5 mouse cellular contexts compared by ENCODE assay signal in the genomic region with DNA sequence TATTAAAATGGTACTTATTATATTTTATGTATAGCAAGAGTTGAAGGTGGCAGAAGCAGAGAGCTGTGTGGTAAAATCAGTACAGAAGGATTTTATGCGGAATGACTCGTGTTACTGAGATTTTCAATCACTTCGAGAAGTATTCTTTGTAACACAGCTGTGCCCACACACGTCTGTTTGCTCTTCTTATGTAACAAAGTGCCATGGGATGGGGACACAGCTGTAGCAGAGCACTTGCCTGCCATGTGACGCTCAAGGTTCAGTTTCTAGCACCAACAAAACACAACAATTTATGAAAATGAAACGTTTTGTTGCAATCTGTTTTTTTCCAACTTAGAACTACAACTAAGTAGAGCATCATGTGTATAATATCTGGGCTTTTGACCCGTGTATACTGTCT.
DNase-seq lines count a peak whose midpoint lies in the region; ATAC-seq and TF ChIP-seq lines count a peak whose summit lies in the region.
"Not testable (repeated sequence)": the region's sequence is repeated elsewhere in the genome, so short reads cannot be mapped to it uniquely, and the experiment has no call there.

No protein-coding gene starts in this region.

- H3K79me2 ChIP-seq in liver, adult 2 months (ENCODE audit: control insufficient read depth, insufficient read depth, low read length), result not testable (repeated sequence)

- not testable (repeated sequence) for H3K4me3 ChIP-seq in liver, adult 2 months (ENCODE audit: insufficient read depth, low read depth, low read length)

- H3K36me3 ChIP-seq in liver, adult 2 months (ENCODE audit: control insufficient read depth, insufficient read depth, low read length), result not testable (repeated sequence)

- not testable (repeated sequence) for TF ChIP-seq CTCF in liver, adult 2 months (IDR thresholded peaks at IDR 0.05; ENCODE audit: low read depth, low read length)

- ATAC-seq in frontal cortex, adult (ENCODE audit: low TSS enrichment), result peak; percentile 79

- DNase-seq in brain, adult 2 months (ENCODE audit: low read depth, low spot score), result peak; percentile 43
- peak; percentile 53 for DNase-seq in liver, adult 2 months (ENCODE audit: extremely low read depth, low read depth, low spot score)
- peak; percentile 7 for DNase-seq in right cerebral cortex, adult 18-20 months
- DNase-seq in telencephalon, adult 2 months (ENCODE audit: low read depth, low spot score), result peak; percentile 18

- 42% methylated on average over 6 of the region's 7 CpGs for WGBS in liver, adult 2 months

- H3K27ac ChIP-seq in liver, adult 2 months (replicated peaks; ENCODE audit: insufficient read depth, low read depth, low read length), result not testable (repeated sequence)

- not testable (repeated sequence) for H3K27me3 ChIP-seq in liver, adult 2 months (ENCODE audit: control insufficient read depth, insufficient read depth, low read length)

- H3K9ac ChIP-seq in liver, adult 2 months (ENCODE audit: low read depth, low read length), result not testable (repeated sequence)

- not testable (repeated sequence) for H3K4me1 ChIP-seq in liver, adult 2 months (ENCODE audit: control insufficient read depth, insufficient read depth, low read length)

- not testable (repeated sequence) for TF ChIP-seq POLR2A in liver, adult 2 months (IDR thresholded peaks at IDR 0.05; ENCODE audit: extremely low read depth, insufficient read depth, low read length)
